ENCODE assay signal across 13 mouse cellular contexts in genomic region chr6:51658360-51658759, GRCm38 (mm10).
DNase-seq lines count a peak whose midpoint lies in the region; ATAC-seq and TF ChIP-seq lines count a peak whose summit lies in the region.
"Had no signal": no experiment of that assay in that cellular context is flagged by ENCODE, and none has a peak within 500 bp of the region (broad histone marks: within the 10 kb centered on the region; RNA-seq: fewer than 3 reads in every experiment).

No protein-coding gene starts in this region.

- no peak for DNase-seq in kidney, adult 2 months
- no peak for DNase-seq in gastrocnemius, postnatal 14 days
- DNase-seq in right cerebral cortex, adult 18-20 months = no peak
- no peak for DNase-seq in liver, postnatal 0 days
- DNase-seq: heart, postnatal 14 days; kidney, postnatal 10 days; lung, adult 2 months; thymus, postnatal 14 days had no signal

- H3K27ac ChIP-seq in kidney, embryonic 16.5 days (ENCODE audit: low read length) = no peak overlapping the region
- no peak overlapping the region for H3K27ac ChIP-seq in kidney, adult 2 months (ENCODE audit: insufficient read depth, low read depth, low read length)
- peak overlapping the region; percentile 88 for H3K27ac ChIP-seq in forebrain, embryonic 15.5 days (replicated peaks)
- H3K27ac ChIP-seq in limb, embryonic 13.5 days = no peak overlapping the region
- peak overlapping the region; percentile 70 for H3K27ac ChIP-seq in neural tube, embryonic 13.5 days (replicated peaks)
- H3K27ac ChIP-seq in liver, postnatal 0 days (ENCODE audit: low read depth) = no peak overlapping the region
- H3K27ac ChIP-seq: embryonic facial prominence, embryonic 15.5 days had no signal

- TF ChIP-seq POLR2A in kidney, adult 2 months (IDR thresholded peaks at IDR 0.05; ENCODE audit: low read depth, low read length) = no peak

- H3K4me3 ChIP-seq in kidney, embryonic 16.5 days (ENCODE audit: low read length) = no peak overlapping the region
- no peak overlapping the region for H3K4me3 ChIP-seq in kidney, adult 2 months (ENCODE audit: insufficient read depth, low read depth, low read length)
- H3K4me3 ChIP-seq in forebrain, embryonic 15.5 days = no peak overlapping the region
- no peak overlapping the region for H3K4me3 ChIP-seq in limb, embryonic 13.5 days
- H3K4me3 ChIP-seq in neural tube, embryonic 13.5 days = no peak overlapping the region
- no peak overlapping the region for H3K4me3 ChIP-seq in liver, postnatal 0 days (ENCODE audit: low read depth, low read length)
- H3K4me3 ChIP-seq: embryonic facial prominence, embryonic 15.5 days had no signal

- no peak for TF ChIP-seq EP300 in liver, postnatal 0 days (IDR thresholded peaks at IDR 0.05; ENCODE audit: low read depth)

- WGBS in kidney, embryonic 16.5 days = 11% methylated on average over 8 of the region's 8 CpGs
- 55% methylated on average over 8 of the region's 8 CpGs for WGBS in kidney, adult 2 months
- WGBS in forebrain, embryonic 15.5 days = 8% methylated on average over 8 of the region's 8 CpGs
- WGBS in limb, embryonic 13.5 days = 25% methylated on average over 8 of the region's 8 CpGs
- 5% methylated on average over 8 of the region's 8 CpGs for WGBS in neural tube, embryonic 13.5 days
- 70% methylated on average over 8 of the region's 8 CpGs for WGBS in liver, postnatal 0 days (ENCODE audit: insufficient replicate concordance)

- H3K27me3 ChIP-seq in kidney, embryonic 16.5 days (ENCODE audit: insufficient read depth, low read length) = no peaks in the 10 kb centered on the region
- no peaks in the 10 kb centered on the region for H3K27me3 ChIP-seq in kidney, adult 2 months (replicated peaks; ENCODE audit: control insufficient read depth, insufficient read depth, low read length)
- no peaks in the 10 kb centered on the region for H3K27me3 ChIP-seq in forebrain, embryonic 15.5 days
- no peaks in the 10 kb centered on the region for H3K27me3 ChIP-seq in limb, embryonic 13.5 days
- H3K27me3 ChIP-seq in neural tube, embryonic 13.5 days = no peaks in the 10 kb centered on the region
- no peaks in the 10 kb centered on the region for H3K27me3 ChIP-seq in liver, postnatal 0 days (ENCODE audit: insufficient read depth, low read length)
- H3K27me3 ChIP-seq: embryonic facial prominence, embryonic 15.5 days had no signal

- H3K4me1 ChIP-seq in kidney, embryonic 16.5 days (ENCODE audit: insufficient read depth, low read length) = peaks cover 14% of the 10 kb centered on the region
- H3K4me1 ChIP-seq in kidney, adult 2 months (ENCODE audit: control insufficient read depth, insufficient read depth, low read length) = no peaks in the 10 kb centered on the region
- H3K4me1 ChIP-seq in forebrain, embryonic 15.5 days = peaks cover 31% of the 10 kb centered on the region
- H3K4me1 ChIP-seq in limb, embryonic 13.5 days = peaks cover 16% of the 10 kb centered on the region
- peaks cover 34% of the 10 kb centered on the region for H3K4me1 ChIP-seq in neural tube, embryonic 13.5 days (replicated peaks)
- peaks cover 9% of the 10 kb centered on the region for H3K4me1 ChIP-seq in liver, postnatal 0 days (ENCODE audit: insufficient read depth)
- H3K4me1 ChIP-seq: embryonic facial prominence, embryonic 15.5 days had no signal

- H3K36me3 ChIP-seq in kidney, embryonic 16.5 days (ENCODE audit: insufficient read depth, low read length) = no peaks in the 10 kb centered on the region
- no peaks in the 10 kb centered on the region for H3K36me3 ChIP-seq in kidney, adult 2 months (ENCODE audit: control insufficient read depth, insufficient read depth, low read length)
- H3K36me3 ChIP-seq in forebrain, embryonic 15.5 days = no peaks in the 10 kb centered on the region
- H3K36me3 ChIP-seq in limb, embryonic 13.5 days = no peaks in the 10 kb centered on the region
- no peaks in the 10 kb centered on the region for H3K36me3 ChIP-seq in neural tube, embryonic 13.5 days
- H3K36me3 ChIP-seq in liver, postnatal 0 days (replicated peaks; ENCODE audit: insufficient read depth, low read length) = no peaks in the 10 kb centered on the region
- H3K36me3 ChIP-seq: embryonic facial prominence, embryonic 15.5 days had no signal

- H3K9me3 ChIP-seq in kidney, embryonic 16.5 days (ENCODE audit: low read length) = no peaks in the 10 kb centered on the region
- H3K9me3 ChIP-seq in forebrain, embryonic 15.5 days = no peaks in the 10 kb centered on the region
- no peaks in the 10 kb centered on the region for H3K9me3 ChIP-seq in limb, embryonic 13.5 days
- no peaks in the 10 kb centered on the region for H3K9me3 ChIP-seq in neural tube, embryonic 13.5 days
- H3K9me3 ChIP-seq in liver, postnatal 0 days (ENCODE audit: low read length) = no peaks in the 10 kb centered on the region
- H3K9me3 ChIP-seq: embryonic facial prominence, embryonic 15.5 days had no signal

- no peak for ATAC-seq in kidney, embryonic 16.5 days (ENCODE audit: low FRiP score, low TSS enrichment)
- ATAC-seq in forebrain, embryonic 15.5 days (replicated peaks) = no peak
- ATAC-seq in limb, embryonic 13.5 days (ENCODE audit: low FRiP score, low read depth) = no peak
- no peak for ATAC-seq in neural tube, embryonic 13.5 days (ENCODE audit: low read depth)
- no peak for ATAC-seq in liver, postnatal 0 days

- 0 out of 2 replicates have a peak overlapping the region, but pooled peaks have one; percentile 1 for H3K9ac ChIP-seq in kidney, embryonic 16.5 days (replicated peaks; ENCODE audit: low read length)
- H3K9ac ChIP-seq in forebrain, embryonic 15.5 days (replicated peaks) = no peak overlapping the region
- no peak overlapping the region for H3K9ac ChIP-seq in limb, embryonic 13.5 days
- no peak overlapping the region for H3K9ac ChIP-seq in neural tube, embryonic 13.5 days
- no peak overlapping the region for H3K9ac ChIP-seq in liver, postnatal 0 days (replicated peaks)
- H3K9ac ChIP-seq: embryonic facial prominence, embryonic 15.5 days had no signal

- H3K4me2 ChIP-seq in kidney, embryonic 16.5 days (replicated peaks; ENCODE audit: low read depth, low read length) = no peak overlapping the region
- H3K4me2 ChIP-seq in forebrain, embryonic 15.5 days (replicated peaks) = no peak overlapping the region
- peak overlapping the region; percentile 23; the same call in 1 of the 2 replicates for H3K4me2 ChIP-seq in limb, embryonic 13.5 days (replicated peaks)
- H3K4me2 ChIP-seq in neural tube, embryonic 13.5 days = no peak overlapping the region
- H3K4me2 ChIP-seq in liver, postnatal 0 days (ENCODE audit: low read depth, low read length) = no peak overlapping the region
- H3K4me2 ChIP-seq: embryonic facial prominence, embryonic 15.5 days had no signal

- TF ChIP-seq CTCF in kidney, adult 2 months (conservative IDR thresholded peaks at IDR 0.05; ENCODE audit: insufficient read depth, insufficient read length, low read depth, low read length) = no peak
- TF ChIP-seq CTCF in liver, postnatal 0 days (IDR thresholded peaks at IDR 0.05; ENCODE audit: low read depth) = no peak

- intact Hi-C loops in gastrocnemius, postnatal 14 days (cut with DNase I; ENCODE audit: low total_unique reads) = no loop called here

Comparison
In these comparisons a context has a peak if more than half of its experiments do, and no peak if none do; other contexts are left out.
1. H3K27ac ChIP-seq: peak in forebrain, embryonic 15.5 days (single experiment) and neural tube, embryonic 13.5 days (single experiment); none in kidney, embryonic 16.5 days (single experiment), kidney, adult 2 months (single experiment), limb, embryonic 13.5 days (single experiment) and liver, postnatal 0 days (single experiment).